Mouse (Mus musculus) embryonic facial prominence, embryonic 10.5 days (tissue): ENCODE measurements around the gene Mef2a. TPM values are rescaled to one million over a fixed set of nuclear protein-coding genes. Genes with fewer than 3 reads are reported as not detected.

ENCODE experiments used
- polyA plus RNA-seq: library from polyadenylated mRNA; unstranded; fragments of >200 nt; fragmentation: Nextera tagmentation; extraction: Ambion mirVana; gene quantifications from 2 replicates; pipeline ENCODE4 v1.2.1, GENCODE M21; 2016

Mef2a gene
- polyA plus RNA-seq, 1 experiment from 2014 or later: 25.1 TPM

Other genes starting within 250 kb of the Mef2a start
- 14.0 and 14.3 TPM in 2 replicates for gene Lysmd4, start 150.3 kb downstream of the Mef2a start, polyA plus RNA-seq